Mouse (Mus musculus) CH12.LX (cell line): Measurements from ENCODE around the gene Hunk. TPM values are rescaled to one million over a fixed set of nuclear protein-coding genes. Genes with fewer than 3 reads are reported as not detected.
A peak's percentile ranks its signal among the peaks of the same experiment; 100 is the strongest.

ENCODE experiments used
- DNase-seq: peaks from one replicate; pipeline ENCODE4 v3.0.0-alpha.2; 2013; ENCODE audit errors: extremely low read depth
- H3K27ac ChIP-seq: 2 replicates; pipeline ENCODE4 v1.5.1; 2012; ENCODE audit warnings: low read depth, mild to moderate bottlenecking, control low read depth, moderate library complexity; ENCODE audit not compliant: insufficient read depth
- H3K27me3 ChIP-seq: replicated peaks from 2 replicates; pipeline ENCODE3; 2012; ENCODE audit warnings: inconsistent platforms
- H3K36me3 ChIP-seq, 2 experiments: replicated peaks in 1 of 2; 2 replicates each; pipeline versions ENCODE3 to v1.6.1; 2012; ENCODE audit warnings: inconsistent platforms in 1 of 2, low read length in 1 of 2, mild to moderate bottlenecking in 1 of 2, mixed read lengths in 1 of 2, moderate library complexity in 1 of 2; ENCODE audit not compliant: control insufficient read depth in 1 of 2, insufficient read depth in 1 of 2
- H3K4me1 ChIP-seq, 2 experiments: 2 replicates each; pipeline ENCODE4 v1.6.1; 2012; ENCODE audit warnings: inconsistent platforms in 1 of 2, moderate library complexity in 1 of 2; ENCODE audit not compliant: insufficient read depth in 2 of 2, control insufficient read depth in 1 of 2
- H3K4me2 ChIP-seq: 2 replicates; pipeline ENCODE4 v1.6.1; 2012; ENCODE audit warnings: low read depth, mild to moderate bottlenecking, control low read depth; ENCODE audit not compliant: poor library complexity, insufficient read depth, severe bottlenecking
- H3K4me3 ChIP-seq, 3 experiments: fragments of 150-350 bp in 1 of 3; sonication (generic) in 1 of 3; replicated peaks in 1 of 3; 2 replicates each; pipeline versions ENCODE3 to v1.5.1; 2011 to 2012; ENCODE audit warnings: low read depth in 2 of 3, low read length in 2 of 3, mild to moderate bottlenecking in 2 of 3, moderate library complexity in 2 of 3, control low read depth in 1 of 3, improper control_type of control experiment in 1 of 3, inconsistent platforms in 1 of 3, mixed read lengths in 1 of 3; ENCODE audit not compliant: poor library complexity in 1 of 3
- H3K79me2 ChIP-seq: replicated peaks from 2 replicates; pipeline ENCODE4 v1.6.1; 2012; ENCODE audit warnings: mild to moderate bottlenecking, moderate library complexity; ENCODE audit not compliant: control insufficient read depth, poor library complexity, insufficient read depth, severe bottlenecking; ENCODE audit errors: extremely low read depth
- H3K9ac ChIP-seq: 2 replicates; pipeline ENCODE4 v1.6.1; 2012; ENCODE audit warnings: low read depth, mild to moderate bottlenecking, control low read depth, moderate library complexity; ENCODE audit not compliant: insufficient read depth
- H3K9me3 ChIP-seq: replicated peaks from 2 replicates; pipeline ENCODE3; 2012; ENCODE audit warnings: low read length, inconsistent platforms, mixed read lengths
- CHD2 ChIP-seq: IDR thresholded peaks from 2 replicates; pipeline ENCODE4 v1.6.1; 2011; ENCODE audit warnings: low read length, improper control_type of control experiment
- ELF1 ChIP-seq: IDR thresholded peaks from 2 replicates; pipeline ENCODE4 v1.6.1; 2014; ENCODE audit warnings: low read depth, mild to moderate bottlenecking, inconsistent platforms, low read length, improper control_type of control experiment
- EP300 ChIP-seq: IDR thresholded peaks from 2 replicates; pipeline ENCODE4 v1.6.1; 2011; ENCODE audit warnings: low read length, improper control_type of control experiment
- GABPA ChIP-seq: IDR thresholded peaks from 2 replicates; pipeline ENCODE4 v1.6.1; 2012; ENCODE audit warnings: low read depth, low read length, improper control_type of control experiment, inconsistent platforms; ENCODE audit not compliant: insufficient replicate concordance
- JUN ChIP-seq: IDR thresholded peaks from 2 replicates; pipeline ENCODE4 v1.6.1; 2011; ENCODE audit warnings: low read depth, mild to moderate bottlenecking, low read length, improper control_type of control experiment, moderate library complexity; ENCODE audit not compliant: insufficient read depth
- JUND ChIP-seq: conservative IDR thresholded peaks from 2 replicates; pipeline ENCODE4 v1.6.1; 2011; ENCODE audit warnings: low read depth, low read length, improper control_type of control experiment
- KAT2A ChIP-seq: IDR thresholded peaks from 2 replicates; pipeline ENCODE4 v1.6.1; 2012; ENCODE audit warnings: low read length, improper control_type of control experiment, inconsistent platforms; ENCODE audit not compliant: insufficient replicate concordance
- MAZ ChIP-seq: IDR thresholded peaks from 2 replicates; pipeline ENCODE4 v1.6.1; 2012; ENCODE audit warnings: low read depth, mild to moderate bottlenecking, inconsistent platforms, low read length, improper control_type of control experiment, moderate library complexity
- MXI1 ChIP-seq: IDR thresholded peaks from 2 replicates; pipeline ENCODE4 v1.6.1; 2011; ENCODE audit warnings: mild to moderate bottlenecking, low read depth, low read length, improper control_type of control experiment
- MYC ChIP-seq: IDR thresholded peaks from 2 replicates; pipeline ENCODE4 v1.6.1; 2011; ENCODE audit warnings: low read depth, mild to moderate bottlenecking, improper control_type of control experiment, low read length
- NELFE ChIP-seq: IDR thresholded peaks from 2 replicates; pipeline ENCODE4 v1.6.1; 2011; ENCODE audit warnings: low read depth, low read length, improper control_type of control experiment
- NRF1 ChIP-seq: IDR thresholded peaks from 2 replicates; pipeline ENCODE4 v1.6.1; 2014; ENCODE audit warnings: low read depth, mild to moderate bottlenecking, inconsistent platforms, low read length, improper control_type of control experiment, moderate library complexity
- RAD21 ChIP-seq: IDR thresholded peaks from 2 replicates; pipeline ENCODE4 v1.6.1; 2011; ENCODE audit warnings: low read depth, mild to moderate bottlenecking, low read length, improper control_type of control experiment, moderate library complexity
- SMC3 ChIP-seq: IDR thresholded peaks from 2 replicates; pipeline ENCODE4 v1.6.1; 2011; ENCODE audit warnings: low read depth, low read length, improper control_type of control experiment
- TBP ChIP-seq: conservative IDR thresholded peaks from 2 replicates; pipeline ENCODE4 v1.6.1; 2011; ENCODE audit warnings: low read depth, low read length, improper control_type of control experiment
- TCF12 ChIP-seq: IDR thresholded peaks from 2 replicates; pipeline ENCODE4 v1.6.1; 2014; ENCODE audit warnings: low read depth, mild to moderate bottlenecking, inconsistent platforms, low read length, improper control_type of control experiment
- USF1 ChIP-seq: IDR thresholded peaks from 2 replicates; pipeline ENCODE4 v1.6.1; 2014; ENCODE audit warnings: low read depth, mild to moderate bottlenecking, inconsistent platforms, low read length, improper control_type of control experiment
- USF2 ChIP-seq: conservative IDR thresholded peaks from 2 replicates; pipeline ENCODE4 v1.6.1; 2011; ENCODE audit warnings: low read depth, low read length, improper control_type of control experiment
- ZKSCAN1 ChIP-seq: IDR thresholded peaks from 2 replicates; pipeline ENCODE4 v1.6.1; 2012; ENCODE audit warnings: low read depth, inconsistent platforms, low read length, improper control_type of control experiment, borderline replicate concordance
- ZNF384 ChIP-seq: IDR thresholded peaks from 2 replicates; pipeline ENCODE4 v1.6.1; 2012; ENCODE audit warnings: low read depth, low read length, improper control_type of control experiment, inconsistent platforms
- dilution Hi-C: fragments of 300-500 bp; cut with MboI; formaldehyde crosslinking; loops from 2 replicates; pipeline ENCODE4 v1.14.3; 2020; ENCODE audit warnings: low sequenced_read_pairs; ENCODE audit not compliant: extremely low pct_unique_long_range_greater_than_20kb, extremely low pct_ligation_motif_present
- in situ Hi-C: fragments of 300-500 bp; cut with MboI; formaldehyde crosslinking; loops from 3 replicates; pipeline ENCODE4 v1.14.3; 2019; ENCODE audit warnings: low sequenced_read_pairs, low pct_ligation_motif_present, low pct_unique_long_range_greater_than_20kb, mixed read lengths
- polyA plus RNA-seq: library from polyadenylated mRNA; unstranded; fragments of >175 nt; gene quantifications from 2 replicates; pipeline ENCODE4 v1.2.1, GENCODE M21; 2012; ENCODE audit warnings: low read depth; ENCODE audit not compliant: insufficient read length
- total RNA-seq, 2 experiments: library from RNA; depleted of rRNA; stranded (reverse); fragments of 300-350 nt in 1 of 2; fragments of >200 nt in 1 of 2; gene quantifications; 2 replicates each; pipeline ENCODE4 v1.2.3; 2012 to 2014

Hunk gene
- total and polyA plus RNA-seq, 3 experiments: not detected

GRCm38 (mm10) chr16:90456495-90457125, 70.8 kb downstream of the Hunk start:
- TF ChIP-seq GABPA (no peak), ZKSCAN1 (no peak), KAT2A (no peak), ZNF384 (no peak), JUN (no peak), ELF1 (no peak), JUND (no peak), MAZ (no peak), CHD2 (no peak), NRF1 (no peak), USF2 (no peak), TCF12 (no peak), RAD21 (no peak), SMC3 (no peak), USF1 (no peak), MYC (no peak), MXI1 (no peak), EP300 (no peak), TBP (no peak), NELFE (no peak)
- TF ChIP-seq, all 38 proteins: peak for 0
- H3K4me2 ChIP-seq: no peak overlapping the region
- DNase-seq: peak; percentile 18
- no peak overlapping the region for H3K9ac ChIP-seq
- H3K4me3 ChIP-seq: no peak overlapping the region
- H3K27ac ChIP-seq: no peak overlapping the region
- peaks cover 0 to 9% of the 10 kb centered on the region in 2 experiments; a peak in 2 of 4 replicates for H3K4me1 ChIP-seq
- peaks cover 11% of the 10 kb centered on the region for H3K27me3 ChIP-seq
- H3K79me2 ChIP-seq: no peaks in the 10 kb centered on the region
- H3K9me3 ChIP-seq: peaks cover 34% of the 10 kb centered on the region
- in situ Hi-C loops (no loop called here), dilution Hi-C loops (no loop called here)
- H3K36me3 ChIP-seq: no peaks in the 10 kb centered on the region
